Mouse (Mus musculus): Measurements from ENCODE around the gene Tef. TPM values are rescaled to one million over a fixed set of nuclear protein-coding genes. Genes with fewer than 3 reads are reported as not detected.
A peak's percentile ranks its signal among the peaks of the same experiment; 100 is the strongest.

Tef gene
- polyA plus RNA-seq, 1 experiment from 2014 or later, result 23.7 TPM

- no peaks in the 10 kb centered on the region for H3K27me3 ChIP-seq
- no peak overlapping the region for H3K27ac ChIP-seq (replicated peaks)
- no peak for ATAC-seq (ENCODE audit: low FRiP score, low read depth)
These were observed 1.3 kb downstream of the Tef start for GRCm38 (mm10) chr15:81803425-81803951.

DNA sequence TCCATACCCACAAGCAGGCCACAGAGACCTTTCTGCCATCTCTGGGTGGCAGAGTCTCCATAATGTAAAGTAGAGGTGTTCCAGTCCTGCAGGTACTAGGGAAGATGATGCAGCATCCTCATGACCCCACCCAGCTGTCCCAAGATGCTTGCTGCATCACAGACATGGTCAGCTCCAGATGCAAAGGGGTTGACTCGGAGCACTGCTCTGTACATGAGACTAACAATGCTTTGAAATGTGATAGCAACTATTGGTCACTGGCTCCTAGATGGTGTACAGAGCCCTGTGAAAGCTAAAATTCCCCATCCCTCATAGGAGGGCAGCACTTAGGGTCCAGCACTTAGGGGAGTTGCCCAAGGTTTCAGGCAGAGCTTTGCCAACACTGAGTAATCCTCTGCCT lies 2.0 kb downstream of the Tef start:
- ATAC-seq (ENCODE audit: low FRiP score, low read depth), result no peak
- no peaks in the 10 kb centered on the region for H3K36me3 ChIP-seq
- H3K9ac ChIP-seq, result no peak overlapping the region
- WGBS, result 59% methylated on average over 1 of the region's 1 CpGs
- H3K4me3 ChIP-seq, result no peak overlapping the region
- no peaks in the 10 kb centered on the region for H3K9me3 ChIP-seq
- no peaks in the 10 kb centered on the region for H3K27me3 ChIP-seq
- H3K27ac ChIP-seq (replicated peaks), result no peak overlapping the region
- H3K4me1 ChIP-seq (replicated peaks), result peaks cover 27% of the 10 kb centered on the region
- no peak overlapping the region for H3K4me2 ChIP-seq

More at GRCm38 (mm10) chr15:81803425-81803951, 1.3 kb downstream of the Tef start:
- no peaks in the 10 kb centered on the region for H3K9me3 ChIP-seq
- peak overlapping the region; percentile 58 for H3K4me2 ChIP-seq
- WGBS, result 65% methylated on average over 4 of the region's 4 CpGs
- no peaks in the 10 kb centered on the region for H3K36me3 ChIP-seq
- H3K4me1 ChIP-seq (replicated peaks), result peaks cover 26% of the 10 kb centered on the region
- H3K9ac ChIP-seq, result peak overlapping the region; percentile 32; the same call in 1 of the 2 replicates
- no peak overlapping the region; the same call in 1 of the 2 replicates for H3K4me3 ChIP-seq

- Histone ChIP-seq H3K27me3 (no peaks in the 10 kb centered on the region), H3K27ac (replicated peaks) (no peak overlapping the region), H3K4me1 (replicated peaks) (peaks cover 34% of the 10 kb centered on the region), H3K4me2 (no peak overlapping the region), H3K9ac (no peak overlapping the region), H3K4me3 (no peak overlapping the region), H3K9me3 (no peaks in the 10 kb centered on the region), H3K36me3 (no peaks in the 10 kb centered on the region)
- 80% methylated on average over 3 of the region's 3 CpGs for WGBS
- no peak for ATAC-seq (ENCODE audit: low FRiP score, low read depth)
These were observed 2.7 kb downstream of the Tef start for GRCm38 (mm10) chr15:81804883-81805282.

GRCm38 (mm10) chr15:81805624-81806023 lies 3.4 kb downstream of the Tef start:
- Histone ChIP-seq H3K4me2 (no peak overlapping the region), H3K27ac (replicated peaks) (no peak overlapping the region), H3K9me3 (no peaks in the 10 kb centered on the region), H3K4me1 (replicated peaks) (peaks cover 42% of the 10 kb centered on the region), H3K9ac (no peak overlapping the region), H3K4me3 (no peak overlapping the region), H3K27me3 (no peaks in the 10 kb centered on the region), H3K36me3 (no peaks in the 10 kb centered on the region)
- WGBS, result 40% methylated on average over 6 of the region's 6 CpGs
- no peak for ATAC-seq (ENCODE audit: low FRiP score, low read depth)

DNA sequence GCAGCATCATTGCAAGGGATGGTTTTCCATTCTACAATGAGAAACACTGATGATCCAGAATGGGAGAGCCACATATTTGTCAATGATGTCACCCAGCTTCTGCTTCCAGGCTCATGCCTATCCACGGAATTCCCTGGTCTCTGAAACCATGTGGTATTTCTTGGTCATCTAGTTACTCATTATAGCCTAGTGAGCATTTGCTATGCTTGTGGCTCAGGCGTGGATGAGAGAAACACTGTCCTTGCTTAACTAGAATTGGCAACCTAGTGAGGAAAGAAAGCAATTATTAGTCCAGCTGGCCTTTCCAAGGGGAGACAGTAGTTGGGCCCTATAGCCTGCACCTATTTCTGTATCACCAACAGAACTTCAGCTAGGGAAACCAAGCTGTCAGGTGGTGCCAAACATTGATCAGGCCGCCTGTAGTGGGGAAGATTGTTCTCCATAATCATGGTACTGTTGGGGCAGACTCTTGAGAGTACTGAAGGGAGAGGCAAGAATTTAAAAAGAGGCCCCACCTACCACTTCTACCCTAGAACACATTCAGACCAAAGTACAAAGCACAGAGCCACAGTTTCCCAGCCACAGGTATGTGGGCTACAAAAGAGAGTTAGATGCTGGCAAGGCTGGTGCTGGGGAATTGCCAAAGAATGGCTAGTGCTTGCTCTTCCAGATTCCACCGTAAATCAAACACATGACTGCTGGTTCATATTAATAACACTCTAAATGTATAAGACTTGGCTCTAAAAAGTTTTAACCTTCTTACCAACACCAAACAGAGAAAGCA lies 4.6 kb downstream of the Tef start:
- Histone ChIP-seq H3K36me3 (no peaks in the 10 kb centered on the region), H3K4me1 (replicated peaks) (peaks cover 43% of the 10 kb centered on the region), H3K27me3 (no peaks in the 10 kb centered on the region), H3K4me3 (no peak overlapping the region), H3K9me3 (no peaks in the 10 kb centered on the region), H3K4me2 (no peak overlapping the region), H3K27ac (replicated peaks) (no peak overlapping the region), H3K9ac (no peak overlapping the region)
- 85% methylated on average over 4 of the region's 4 CpGs for WGBS
- ATAC-seq (ENCODE audit: low FRiP score, low read depth), result no peak

DNA sequence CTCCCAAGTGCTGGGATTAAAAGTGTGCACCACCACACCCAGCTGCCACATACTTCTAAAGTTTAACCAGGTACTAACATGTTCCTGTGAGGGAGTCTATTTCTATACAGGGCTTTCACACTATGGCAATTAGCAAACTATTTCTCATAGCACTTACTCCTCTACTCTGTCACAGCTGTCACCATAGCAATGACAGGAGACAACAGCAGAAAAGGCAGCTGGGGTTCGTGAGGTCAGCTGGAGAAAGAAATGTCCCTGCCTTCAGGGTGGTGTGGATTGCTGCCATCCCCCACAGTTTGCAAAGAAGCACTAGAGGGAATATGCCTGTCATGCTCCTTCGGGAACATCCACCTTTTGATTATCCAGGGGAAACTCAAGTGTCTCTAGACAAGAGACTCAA lies 6.6 kb downstream of the Tef start:
- Histone ChIP-seq H3K4me3 (no peak overlapping the region), H3K27me3 (no peaks in the 10 kb centered on the region), H3K9ac (no peak overlapping the region), H3K4me1 (replicated peaks) (peaks cover 42% of the 10 kb centered on the region), H3K27ac (replicated peaks) (no peak overlapping the region), H3K36me3 (no peaks in the 10 kb centered on the region), H3K9me3 (no peaks in the 10 kb centered on the region), H3K4me2 (no peak overlapping the region)
- ATAC-seq (ENCODE audit: low FRiP score, low read depth), result no peak
- WGBS, result 60% methylated on average over 2 of the region's 2 CpGs

DNA sequence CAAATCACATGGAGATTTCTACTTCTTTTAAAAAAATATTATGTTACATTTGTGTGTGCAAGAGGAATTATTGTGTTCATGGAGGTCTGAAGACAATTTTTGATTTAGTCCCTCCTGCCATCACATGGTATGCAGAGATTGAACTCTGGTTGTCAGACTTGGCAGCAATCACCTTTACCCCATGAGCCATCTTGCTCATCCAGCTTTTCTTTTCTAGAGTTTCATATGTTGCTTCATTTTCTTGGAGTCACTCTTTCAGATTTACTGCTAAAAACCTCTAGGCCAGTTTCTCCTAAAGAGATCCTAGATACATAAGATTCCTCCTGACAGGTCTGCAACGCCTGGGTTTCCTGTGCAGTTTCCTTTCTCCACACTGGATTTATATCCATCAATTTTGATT lies 7.3 kb downstream of the Tef start:
- peaks cover 40% of the 10 kb centered on the region for H3K4me1 ChIP-seq (replicated peaks)
- no peaks in the 10 kb centered on the region for H3K9me3 ChIP-seq
- peak overlapping the region; percentile 86 for H3K27ac ChIP-seq (replicated peaks)
- 51% methylated on average over 1 of the region's 1 CpGs for WGBS
- H3K9ac ChIP-seq, result peak overlapping the region; percentile 51; the same call in 1 of the 2 replicates
- no peaks in the 10 kb centered on the region for H3K27me3 ChIP-seq
- ATAC-seq (ENCODE audit: low FRiP score, low read depth), result no peak
- peak overlapping the region; percentile 92 for H3K4me2 ChIP-seq
- no peaks in the 10 kb centered on the region for H3K36me3 ChIP-seq
- no peak overlapping the region for H3K4me3 ChIP-seq

GRCm38 (mm10) chr15:81810150-81810549 lies 7.9 kb downstream of the Tef start:
- Histone ChIP-seq H3K4me2 (peak overlapping the region; percentile 92), H3K4me3 (peak overlapping the region; percentile 73), H3K27ac (replicated peaks) (peak overlapping the region; percentile 86), H3K36me3 (peaks cover 3% of the 10 kb centered on the region), H3K27me3 (no peaks in the 10 kb centered on the region), H3K9ac (peak overlapping the region; percentile 51), H3K9me3 (no peaks in the 10 kb centered on the region), H3K4me1 (replicated peaks) (peaks cover 40% of the 10 kb centered on the region)
- WGBS, result under 1% methylated on average over 10 of the region's 10 CpGs
- no peak for ATAC-seq (ENCODE audit: low FRiP score, low read depth)

- WGBS, result under 1% methylated on average over 84 of the region's 89 CpGs
- H3K9me3 ChIP-seq, result no peaks in the 10 kb centered on the region
- H3K27me3 ChIP-seq, result no peaks in the 10 kb centered on the region
- ATAC-seq (ENCODE audit: low FRiP score, low read depth), result peak; percentile 99
- peak overlapping the region; percentile 92 for H3K4me2 ChIP-seq
- H3K36me3 ChIP-seq, result peaks cover 10% of the 10 kb centered on the region
- peak overlapping the region; percentile 86 for H3K27ac ChIP-seq (replicated peaks)
- peak overlapping the region; percentile 73 for H3K4me3 ChIP-seq
- peaks cover 40% of the 10 kb centered on the region for H3K4me1 ChIP-seq (replicated peaks)
- peak overlapping the region; percentile 74 for H3K9ac ChIP-seq
These were observed 8.7 kb downstream of the Tef start for GRCm38 (mm10) chr15:81810671-81811598.

DNA sequence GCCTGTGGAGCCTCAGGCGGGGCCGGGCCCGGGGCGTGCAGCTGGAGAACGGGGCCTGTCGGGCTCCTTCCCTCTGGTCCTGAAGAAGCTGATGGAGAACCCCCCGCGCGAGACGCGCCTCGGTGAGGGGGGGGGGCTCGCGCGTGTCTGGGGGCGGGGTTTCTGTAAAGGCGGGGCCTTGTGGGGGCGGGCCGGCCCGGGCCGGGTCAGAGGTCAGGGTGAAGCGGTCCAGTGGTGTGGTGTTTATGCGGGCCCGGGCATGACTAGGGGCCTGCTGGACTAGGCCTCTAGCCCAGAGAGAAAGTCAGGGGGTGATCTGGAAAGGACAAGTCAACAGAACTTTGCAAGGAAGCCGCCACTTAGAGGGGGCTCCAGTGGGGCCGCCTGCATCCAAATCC lies 9.4 kb downstream of the Tef start:
- peak overlapping the region; percentile 73 for H3K4me3 ChIP-seq
- H3K9me3 ChIP-seq, result no peaks in the 10 kb centered on the region
- peak overlapping the region; percentile 86 for H3K27ac ChIP-seq (replicated peaks)
- ATAC-seq (ENCODE audit: low FRiP score, low read depth), result peak; percentile 7
- H3K9ac ChIP-seq, result peak overlapping the region; percentile 74
- peaks cover 15% of the 10 kb centered on the region for H3K36me3 ChIP-seq
- 2% methylated on average over 20 of the region's 26 CpGs for WGBS
- H3K27me3 ChIP-seq, result no peaks in the 10 kb centered on the region
- H3K4me2 ChIP-seq, result peak overlapping the region; percentile 92
- H3K4me1 ChIP-seq (replicated peaks), result peaks cover 40% of the 10 kb centered on the region

DNA sequence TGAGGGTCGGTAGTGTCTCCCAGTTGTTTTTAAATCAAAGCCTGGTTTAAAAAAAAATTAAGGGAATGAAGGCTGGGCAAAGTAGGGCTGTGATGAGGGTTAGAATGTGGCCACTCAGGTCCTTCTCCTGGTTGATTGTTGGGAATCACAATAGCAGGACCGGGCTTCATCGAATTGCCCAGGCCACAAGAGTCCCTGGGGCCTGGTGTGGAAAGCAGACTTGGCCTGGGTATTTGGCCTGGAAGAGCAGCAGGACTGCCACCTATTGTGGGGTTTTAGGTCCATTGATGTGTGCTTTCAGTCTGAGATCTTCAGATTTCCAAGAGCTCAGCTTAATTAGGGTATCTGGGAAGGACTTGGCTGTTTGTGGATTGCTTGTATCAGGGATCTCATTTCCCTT lies 10.1 kb downstream of the Tef start:
- H3K4me1 ChIP-seq (replicated peaks), result peaks cover 40% of the 10 kb centered on the region
- peaks cover 22% of the 10 kb centered on the region for H3K36me3 ChIP-seq
- no peaks in the 10 kb centered on the region for H3K9me3 ChIP-seq
- H3K4me2 ChIP-seq, result peak overlapping the region; percentile 92
- H3K4me3 ChIP-seq, result peak overlapping the region; percentile 73
- H3K27me3 ChIP-seq, result no peaks in the 10 kb centered on the region
- 23% methylated on average over 3 of the region's 3 CpGs for WGBS
- 0 out of 2 replicates have a peak overlapping the region, but pooled peaks have one; percentile 86 for H3K27ac ChIP-seq (replicated peaks)
- peak overlapping the region; percentile 74 for H3K9ac ChIP-seq
- ATAC-seq (ENCODE audit: low FRiP score, low read depth), result no peak
